Mouse (Mus musculus) cerebellum, adult (tissue): ENCODE measurements at regions not wholly inside any gene's neighbourhood (a gene's known extent, or its start where the extent isn't known, plus 50 kb on each side); places are given as distances from the start of the nearest gene placed in this dataset.

Experiments used
- ATAC-seq: cut with Nextera tagmentation; 2 replicates; pipeline ENCODE4 v1.9.2; 2017; ENCODE audit warnings: mild to moderate bottlenecking, moderate library complexity, mixed read lengths; ENCODE audit not compliant: insufficient number of reproducible peaks, low FRiP score, low TSS enrichment

DNA sequence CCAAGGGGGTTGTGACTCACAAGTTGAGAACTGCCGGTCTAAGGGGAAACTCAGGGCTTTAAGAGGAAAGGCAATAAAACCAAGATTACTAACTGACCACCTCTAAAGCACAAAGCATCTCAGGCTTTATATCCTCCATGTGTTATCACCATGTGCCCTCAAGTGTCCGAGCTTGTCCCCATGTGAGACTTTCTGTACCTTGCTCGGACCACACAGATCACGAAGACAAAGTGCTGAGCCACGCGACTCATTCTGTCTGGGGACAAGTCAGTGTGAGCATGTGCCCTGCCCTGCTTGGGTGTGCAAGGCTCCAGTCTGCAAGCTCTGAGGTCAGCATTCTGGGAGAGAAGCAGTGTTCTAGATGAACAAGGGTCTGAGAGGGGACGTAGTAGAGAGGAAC is 119.2 kb upstream of the Gm26657 start:
- ATAC-seq: no peak

DNA sequence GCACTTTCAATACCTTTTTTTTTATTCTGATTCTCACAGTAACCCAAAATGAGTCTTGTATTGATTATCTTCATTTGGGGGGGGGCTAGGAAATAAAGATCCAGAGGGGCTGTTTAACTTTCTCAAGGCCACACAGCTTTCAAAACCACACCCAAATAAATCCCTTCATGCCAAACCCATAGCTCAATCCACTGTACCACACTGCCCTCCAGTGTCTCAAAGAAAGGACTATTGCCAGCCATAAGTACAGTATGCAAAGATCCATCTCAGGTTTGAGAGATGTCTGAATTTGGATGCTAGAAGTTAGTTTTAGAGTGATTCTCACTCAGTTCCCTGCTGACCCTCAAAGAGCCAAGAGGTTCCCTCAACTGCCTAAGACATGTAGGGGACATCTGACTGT is 120.1 kb upstream of the Gm26657 start:
- ATAC-seq: no peak

DNA sequence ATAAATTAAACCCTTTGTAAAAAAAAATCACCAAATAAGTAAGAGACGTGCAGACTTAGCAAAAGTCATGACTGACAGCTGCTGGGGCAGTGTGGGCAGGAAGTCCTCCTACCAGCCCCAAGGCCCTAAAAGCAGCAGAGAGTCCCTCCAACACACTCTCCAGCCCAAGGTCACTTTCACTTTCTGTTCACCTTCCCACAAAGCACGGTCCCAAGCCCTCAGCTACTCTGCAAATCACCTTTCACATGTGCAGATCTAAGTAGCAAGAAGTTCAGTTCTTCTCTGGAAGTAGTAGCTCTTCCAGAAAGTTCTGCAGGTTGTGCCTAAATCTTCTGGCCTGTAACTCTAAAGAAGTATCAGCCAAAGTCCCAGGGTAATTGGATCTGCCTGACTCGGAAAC is 120.8 kb upstream of the Gm26657 start:
- no peak for ATAC-seq

DNA sequence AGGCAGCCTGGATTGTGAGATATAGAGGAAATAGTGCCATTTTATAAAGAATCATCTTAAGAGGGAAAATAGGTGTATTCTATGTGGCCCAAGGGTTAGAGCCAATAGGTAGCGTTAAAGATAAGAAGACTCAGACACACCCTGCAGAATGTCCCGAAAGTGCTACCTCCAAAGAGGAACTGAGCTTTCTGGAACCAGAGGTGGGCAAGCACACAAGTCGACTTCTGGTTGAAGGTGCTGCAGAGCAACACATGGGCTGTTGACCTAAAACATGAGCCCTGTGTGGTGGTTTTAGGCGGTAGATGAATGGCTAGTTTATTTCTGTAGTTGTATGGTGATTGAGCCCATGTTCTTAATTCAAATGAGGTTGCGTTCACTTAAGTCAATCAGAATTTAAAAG is 121.4 kb upstream of the Gm26657 start:
- ATAC-seq: no peak

DNA sequence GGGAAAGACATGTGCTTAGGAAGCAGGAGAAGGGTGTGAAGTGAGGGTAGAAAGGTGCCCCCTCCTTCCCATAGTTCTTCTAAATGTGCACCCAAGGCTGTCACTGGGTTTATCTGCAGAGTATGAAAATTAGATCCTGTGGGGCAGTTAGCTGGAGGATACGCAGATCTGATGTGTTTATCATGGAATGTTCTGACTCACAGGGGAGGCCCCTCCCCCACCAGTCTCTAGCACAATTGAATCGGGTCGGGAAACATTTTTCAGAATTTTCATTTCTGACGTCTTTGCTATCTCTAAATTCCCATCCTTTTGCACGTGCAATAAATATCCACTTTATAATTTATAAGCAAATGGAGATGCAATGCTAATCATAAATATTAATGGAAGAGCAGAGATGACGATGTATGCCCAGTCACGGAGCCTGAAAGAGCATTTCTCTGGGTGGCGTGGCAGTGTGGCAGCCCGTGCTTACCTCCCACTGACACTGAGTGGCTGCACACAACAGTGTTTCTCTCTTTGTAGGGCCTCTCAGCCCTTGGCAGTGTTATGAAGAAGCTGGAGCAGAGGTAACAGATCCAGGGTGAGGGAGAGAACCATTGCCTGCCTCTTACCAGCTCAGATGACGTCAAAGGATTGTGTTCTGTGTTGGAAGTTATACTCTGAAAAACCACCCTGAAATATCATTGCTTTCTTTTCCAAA is 122.1 kb upstream of the Gm26657 start:
- no peak for ATAC-seq

DNA sequence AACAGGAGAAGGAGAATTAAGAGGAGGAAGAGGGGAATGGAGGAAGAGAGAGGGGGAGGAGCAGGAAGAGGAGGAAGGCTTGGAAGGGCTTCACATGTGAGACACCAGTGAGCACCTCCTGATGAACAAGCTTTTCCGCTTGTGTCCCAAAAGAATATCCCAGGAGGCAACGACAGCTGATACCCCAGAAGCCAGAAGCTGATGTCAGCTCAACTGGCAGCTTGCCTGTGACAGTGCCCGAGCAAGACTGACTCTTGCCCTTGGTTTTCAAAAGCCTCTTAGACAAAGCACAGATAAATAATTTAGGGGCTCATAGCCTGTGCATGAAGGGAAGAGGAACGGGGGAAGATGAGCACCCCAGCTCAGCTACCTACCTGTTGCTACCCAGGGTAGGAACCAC is 127.5 kb upstream of the Gm26657 start:
- no peak for ATAC-seq

DNA sequence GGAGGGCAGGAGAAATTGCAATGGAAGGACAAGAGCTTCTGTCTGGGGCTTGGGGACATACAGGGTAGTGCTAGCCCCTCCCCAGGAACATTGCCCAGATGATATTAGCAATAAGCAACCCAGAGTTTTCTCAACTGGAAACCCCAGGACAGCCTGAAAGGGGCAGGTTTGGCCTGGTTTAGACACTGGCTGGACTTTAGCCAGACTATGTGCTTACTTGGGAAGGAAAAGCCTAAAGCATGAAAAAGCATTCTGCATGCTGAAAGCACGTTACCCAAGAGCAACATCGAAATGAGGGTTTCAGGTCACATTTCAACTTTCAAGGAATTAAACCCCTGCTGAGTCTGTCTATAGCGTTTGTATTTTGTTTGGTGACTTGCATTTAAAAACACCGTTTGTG is 128.1 kb upstream of the Gm26657 start:
- ATAC-seq: no peak

DNA sequence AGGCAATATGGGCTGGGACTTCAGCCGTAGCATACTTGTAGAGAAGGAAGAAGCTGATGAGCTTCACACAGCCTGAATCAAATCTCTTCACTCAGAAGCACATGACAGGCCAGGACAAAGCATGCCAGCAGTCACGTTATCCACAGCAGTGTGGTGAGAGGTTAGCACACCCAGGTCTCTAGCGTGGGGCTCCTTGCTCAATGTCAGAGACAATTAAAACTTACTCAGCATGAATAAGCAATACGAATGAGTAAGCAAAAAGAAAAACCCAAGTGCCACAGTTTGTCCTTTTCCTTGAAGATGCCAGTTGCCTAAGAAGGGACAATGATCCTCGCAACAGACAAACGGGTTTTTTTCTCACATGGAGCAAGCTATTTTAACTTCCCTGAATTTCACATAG is 129.6 kb upstream of the Gm26657 start:
- ATAC-seq: no peak

DNA sequence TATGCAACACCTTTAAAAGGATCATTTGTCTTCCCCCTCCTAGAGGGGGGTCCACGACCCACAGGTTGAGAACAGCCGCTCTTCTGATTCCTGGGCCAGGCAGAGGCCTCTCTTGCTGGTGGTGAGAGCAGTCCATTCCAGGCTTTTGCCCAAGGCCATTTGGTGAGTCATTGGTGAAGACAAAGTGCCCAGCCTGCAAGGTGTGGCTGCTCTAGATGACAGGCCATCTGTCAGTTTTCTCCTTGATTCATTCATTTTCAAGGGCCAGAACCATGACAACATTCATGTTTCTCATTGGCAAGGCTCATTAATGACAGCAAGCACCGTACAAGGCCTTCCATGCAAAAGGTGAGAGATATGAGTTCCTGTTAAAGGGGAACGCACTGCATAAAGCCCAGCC is 131.2 kb upstream of the Gm26657 start:
- ATAC-seq: no peak

DNA sequence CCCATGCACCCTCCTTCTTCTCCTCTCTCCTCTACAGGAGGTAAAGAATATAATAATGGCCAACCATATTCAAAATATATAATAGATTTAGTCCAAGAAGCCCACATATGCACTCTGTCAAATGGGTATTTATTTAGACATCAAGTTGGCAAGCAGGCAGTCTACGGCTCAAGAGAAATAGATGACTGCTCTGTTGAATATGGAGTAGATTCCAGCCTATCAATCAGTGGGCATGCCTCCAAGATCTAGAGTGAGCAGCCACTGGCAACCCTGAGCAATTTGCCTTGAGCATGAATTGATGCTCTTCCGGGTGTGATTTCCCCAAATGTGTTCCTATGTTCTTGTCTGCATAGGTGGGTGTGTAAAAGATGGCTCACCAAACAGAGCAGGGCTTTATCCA is 141.5 kb upstream of the Gm26657 start:
- ATAC-seq: no peak

DNA sequence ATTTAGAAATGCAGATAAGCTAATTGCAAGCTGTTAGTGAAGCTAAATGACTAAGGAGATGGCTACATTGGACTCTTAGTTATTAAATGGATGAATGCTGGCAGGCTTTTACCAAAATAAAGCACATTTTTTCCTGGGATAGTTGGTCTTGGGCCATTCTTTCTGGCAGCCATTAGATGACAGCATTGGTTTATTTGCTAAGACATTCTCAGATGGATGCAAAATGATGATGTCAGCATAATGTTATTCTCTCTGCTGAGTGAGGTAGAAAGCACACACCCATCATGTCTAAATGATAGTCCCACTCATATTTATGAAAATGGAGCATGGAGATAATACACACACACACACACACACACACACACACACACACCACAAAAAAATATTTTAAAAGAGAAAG is 141.9 kb upstream of the Gm26657 start:
- ATAC-seq: no peak

DNA sequence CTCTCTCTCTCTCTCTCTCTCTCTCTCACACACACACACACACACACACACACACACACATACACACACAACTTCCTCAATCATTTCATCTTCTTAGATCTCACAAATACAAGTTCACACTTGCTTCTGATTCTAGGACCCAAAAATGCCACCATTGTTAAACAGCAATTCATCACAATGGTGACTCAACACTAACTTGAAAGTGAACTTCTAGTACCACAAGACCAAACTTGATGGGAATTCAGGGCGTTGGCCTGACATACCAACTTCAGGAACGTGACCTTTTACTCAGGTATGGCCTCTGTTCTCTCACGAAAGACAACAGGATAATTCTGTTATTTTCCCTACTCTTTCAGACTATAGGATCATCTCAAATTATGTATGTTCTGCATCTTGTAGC is 157.5 kb upstream of the Gm26657 start:
- ATAC-seq: no peak

DNA sequence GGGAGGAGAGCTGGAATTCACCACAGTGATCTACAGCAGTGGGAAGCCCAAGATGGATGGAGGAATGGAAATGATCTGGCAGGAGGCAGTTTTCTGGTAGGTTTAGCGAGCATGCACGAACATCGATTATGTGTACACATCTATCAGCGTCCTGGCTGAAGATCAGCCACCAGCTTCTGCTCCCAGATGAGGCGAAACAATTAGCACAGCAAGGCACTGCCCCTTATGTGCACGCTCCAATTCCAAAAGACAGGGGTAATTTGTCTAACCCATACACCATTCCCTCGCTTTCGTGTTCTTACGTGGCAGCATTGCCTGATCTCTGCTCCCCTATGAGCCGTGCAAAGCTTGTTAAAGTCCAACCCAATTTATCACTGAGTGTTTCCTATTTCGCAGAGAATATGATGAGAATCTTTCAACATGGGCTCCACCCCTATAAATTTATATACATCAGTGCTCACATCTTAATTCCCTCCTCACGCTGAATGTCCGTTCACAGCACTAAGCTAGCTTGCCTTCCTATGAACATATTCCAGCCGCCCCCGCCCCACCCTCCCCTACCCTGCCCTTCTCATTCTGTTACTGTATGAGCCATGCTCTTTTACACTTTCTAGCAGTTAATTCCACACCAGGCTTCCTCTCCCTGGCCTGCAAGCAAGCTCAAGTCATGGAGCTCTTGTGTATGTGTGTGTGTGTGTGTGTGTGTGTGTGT is 162.9 kb upstream of the Gm26657 start:
- ATAC-seq: no peak

DNA sequence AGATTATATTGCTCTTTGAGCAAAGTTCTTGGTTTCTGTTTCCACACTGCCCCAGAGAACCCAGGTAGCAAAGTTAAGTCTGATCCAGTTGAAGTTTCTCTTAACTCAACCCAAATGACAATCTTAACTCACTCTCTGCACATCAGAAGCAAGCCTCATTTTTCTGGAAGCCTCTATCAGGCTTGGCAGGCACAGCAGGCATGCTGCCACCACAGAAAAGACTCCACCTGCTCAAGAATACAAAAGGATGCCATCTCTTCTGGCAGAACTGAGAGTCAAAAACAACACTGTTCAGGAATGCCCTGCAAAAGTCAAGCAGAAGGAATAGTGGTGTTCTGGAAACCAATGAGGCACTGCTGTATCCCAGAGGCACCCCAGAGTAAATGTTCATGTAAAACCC is 187.7 kb upstream of the Gm26657 start:
- ATAC-seq: no peak

DNA sequence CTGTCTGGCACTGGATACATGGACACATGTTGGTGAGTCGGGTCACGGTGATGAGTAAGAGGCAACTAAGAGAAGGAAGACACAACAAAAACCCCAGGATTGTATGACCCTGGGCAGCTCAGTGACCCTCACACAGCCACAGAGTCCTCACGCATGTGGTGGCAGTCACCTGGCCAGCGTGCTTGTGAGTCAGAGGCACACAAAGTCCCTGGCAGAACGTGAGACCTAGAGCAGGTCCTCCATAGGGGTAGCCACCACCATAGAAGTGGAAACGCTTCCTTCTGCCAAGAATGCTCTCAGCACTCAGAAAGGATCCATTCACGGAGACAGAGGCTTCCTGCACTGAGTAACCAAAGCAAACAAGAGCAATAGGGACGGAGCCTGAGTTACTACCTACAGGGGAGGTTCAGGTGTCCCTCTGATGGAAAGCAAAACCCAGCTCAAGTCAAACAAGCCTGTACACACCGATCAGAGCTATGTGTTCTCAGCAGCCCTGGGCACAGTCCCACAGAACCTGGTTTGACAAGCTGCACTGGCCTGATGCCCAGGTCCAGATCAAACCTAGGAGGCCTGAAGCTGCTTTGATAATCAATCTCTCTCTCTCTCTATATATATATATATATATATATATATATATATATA is 206.4 kb upstream of the Gm26657 start:
- no peak for ATAC-seq

DNA sequence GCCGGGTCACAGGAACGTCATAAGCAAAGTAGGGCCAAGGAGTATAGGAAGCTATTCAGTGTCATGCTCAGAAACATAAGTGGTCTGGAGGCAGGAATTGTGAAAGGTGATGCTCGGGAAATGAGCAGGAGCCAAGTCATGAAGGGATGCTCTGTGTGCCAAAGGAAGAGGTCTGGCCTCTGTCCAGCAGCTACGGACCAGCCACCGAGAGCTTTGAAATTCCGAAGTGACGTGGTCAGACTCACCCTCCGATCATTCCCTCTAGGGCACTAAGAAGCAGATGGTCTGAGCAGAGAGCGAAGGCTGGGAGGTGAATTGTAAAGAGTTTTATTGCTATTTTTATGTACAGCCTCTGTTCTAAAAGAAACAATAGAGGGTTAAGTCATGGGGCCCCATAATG is 206.9 kb upstream of the Gm26657 start:
- ATAC-seq: no peak

DNA sequence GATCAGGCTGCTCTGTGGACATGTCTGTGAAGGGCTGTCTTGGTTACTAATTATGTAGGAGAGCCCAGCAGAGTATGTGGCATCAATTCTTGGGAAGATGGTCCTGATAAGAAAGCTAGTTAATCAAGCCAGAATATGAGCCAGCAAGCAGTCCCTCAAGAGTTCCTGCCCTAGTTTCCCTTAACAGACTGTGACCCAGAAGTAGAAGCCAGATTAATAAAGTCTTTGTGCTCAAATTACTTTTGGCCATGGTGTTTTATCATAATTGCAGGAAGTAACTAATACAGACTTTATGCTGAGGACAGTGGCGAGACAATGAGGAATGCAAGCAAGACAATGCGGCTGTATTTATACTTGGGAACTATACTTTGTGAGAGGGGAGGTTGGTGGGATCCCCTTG is 211.3 kb upstream of the Gm26657 start:
- no peak for ATAC-seq

DNA sequence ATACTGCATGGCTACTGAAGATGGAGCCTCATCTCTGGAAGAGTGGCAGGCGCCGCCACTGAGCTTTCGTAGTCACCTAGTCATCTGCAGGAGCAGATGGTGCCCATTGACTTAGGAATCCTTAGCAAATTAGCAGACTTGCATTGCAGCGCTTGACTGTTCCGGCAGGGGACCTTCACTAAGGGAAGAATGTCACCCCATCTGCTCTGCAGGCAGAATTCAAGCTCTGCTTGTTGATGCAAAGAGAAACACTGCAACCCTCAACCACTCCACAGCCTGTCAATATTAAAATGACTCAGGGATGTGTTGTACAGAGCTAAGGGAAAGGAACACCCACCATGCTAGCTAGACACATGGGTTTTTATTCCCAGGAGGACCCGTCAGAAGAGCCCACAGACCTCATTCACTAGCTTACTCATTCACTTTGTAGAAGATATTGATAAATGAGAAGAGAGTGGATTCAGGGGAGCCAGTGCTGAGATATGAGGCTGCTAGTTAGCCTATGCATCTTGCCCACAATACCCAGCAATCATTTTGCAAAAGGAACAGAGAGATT is 215.4 kb upstream of the Gm26657 start:
- no peak for ATAC-seq

DNA sequence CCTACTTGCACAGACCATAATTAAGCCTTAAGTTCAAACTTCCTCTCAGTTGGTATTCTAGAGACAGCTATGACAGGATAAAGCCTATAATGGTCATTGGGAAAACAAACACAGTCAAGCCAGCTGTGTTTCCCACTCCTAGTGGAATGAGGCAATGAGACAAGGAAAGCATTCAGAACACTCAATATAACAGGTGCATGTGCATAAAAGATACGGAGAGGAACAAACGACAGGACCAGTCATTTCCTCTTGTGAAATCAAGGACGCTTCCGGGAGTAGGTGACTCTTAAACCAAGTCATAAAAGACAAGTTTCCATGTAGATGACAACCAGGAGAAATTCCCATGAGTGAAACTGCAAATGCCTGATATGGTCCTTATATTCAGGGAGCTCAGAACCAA is 232.1 kb upstream of the Gm26657 start:
- ATAC-seq: no peak

DNA sequence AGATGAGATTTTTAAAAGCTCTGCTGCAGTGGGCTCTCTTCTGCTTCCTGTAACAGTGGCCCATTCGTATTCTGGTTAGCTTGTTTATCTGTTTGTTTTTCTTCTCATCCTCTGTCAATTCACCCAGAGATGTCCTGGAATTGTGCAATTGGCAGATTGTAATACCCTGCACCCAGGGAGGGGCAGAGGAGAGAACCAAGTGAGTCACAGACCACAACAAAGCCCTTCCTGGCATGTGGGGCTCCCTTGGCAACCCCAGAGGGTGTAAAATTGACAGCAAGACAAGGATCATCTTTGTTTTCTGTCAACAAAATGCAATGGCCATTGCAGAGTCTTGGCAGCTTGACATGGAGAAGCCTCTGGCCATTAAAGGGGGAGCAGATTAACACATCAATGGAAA is 233.1 kb upstream of the Gm26657 start:
- ATAC-seq: no peak

DNA sequence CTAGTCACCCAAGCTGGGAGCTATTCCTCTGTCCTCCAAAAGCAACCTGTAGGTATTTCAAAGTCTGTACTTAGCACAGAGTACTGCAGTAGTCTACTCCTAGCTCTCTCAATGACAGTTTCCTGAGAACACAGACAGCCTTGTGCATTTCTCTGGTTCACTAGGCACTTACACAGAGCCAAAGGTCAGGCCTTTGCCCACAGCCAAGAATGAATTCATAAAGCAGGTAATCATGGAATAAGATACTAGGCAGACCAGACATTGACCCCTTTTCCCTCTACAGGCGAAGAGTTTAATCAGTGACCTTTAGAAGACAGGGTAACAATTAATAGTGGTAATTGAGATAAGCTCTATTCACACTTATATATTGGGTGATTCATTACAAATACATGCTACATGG is 233.8 kb upstream of the Gm26657 start:
- no peak for ATAC-seq
